Mouse (Mus musculus) cortical plate, adult 2 months (tissue): ENCODE measurements around the gene Tom1l1. TPM values are rescaled to one million over a fixed set of nuclear protein-coding genes. Genes with fewer than 3 reads are reported as not detected.

Experiments used
- H3K27ac ChIP-seq: fragments of 200-500 bp; 2 replicates; pipeline ENCODE4 v1.5.1; 2012; ENCODE audit warnings: low read length, control low read depth, inconsistent platforms; ENCODE audit not compliant: insufficient read depth
- H3K4me1 ChIP-seq: fragments of 200-500 bp; 2 replicates; pipeline ENCODE4 v1.6.1; 2011; ENCODE audit warnings: low read length; ENCODE audit not compliant: control insufficient read depth, insufficient read depth
- H3K4me3 ChIP-seq: fragments of 200-500 bp; 2 replicates; pipeline ENCODE4 v1.5.1; 2011; ENCODE audit warnings: mild to moderate bottlenecking, low read length, control low read depth; ENCODE audit not compliant: insufficient read depth
- CTCF ChIP-seq: fragments of 200-500 bp; IDR thresholded peaks from 2 replicates; pipeline ENCODE4 v1.5.1; 2011; ENCODE audit warnings: mild to moderate bottlenecking, control low read depth, low read length; ENCODE audit not compliant: insufficient read depth; ENCODE audit errors: extremely low read depth
- POLR2A ChIP-seq: fragments of 200-500 bp; IDR thresholded peaks from 2 replicates; pipeline ENCODE4 v1.6.1; 2011; ENCODE audit warnings: mild to moderate bottlenecking, low read length, control low read depth; ENCODE audit not compliant: insufficient read depth; ENCODE audit errors: extremely low read depth
- polyA plus RNA-seq: library from polyadenylated mRNA; depleted of rRNA; stranded (reverse); fragments of >200 nt; gene quantifications from 2 replicates; pipeline ENCODE4 v1.2.3, GENCODE M21; 2012

Tom1l1 gene
- polyA plus RNA-seq, 1 experiment = 23.6 TPM

- Histone ChIP-seq H3K4me1 (no peaks in the 10 kb centered on the region), H3K27ac (no peak overlapping the region), H3K4me3 (no peak overlapping the region)
- TF ChIP-seq POLR2A (no peak), CTCF (no peak)
These were observed 30.6 kb downstream of the Tom1l1 start for GRCm38 (mm10) chr11:90657527-90657926.

DNA sequence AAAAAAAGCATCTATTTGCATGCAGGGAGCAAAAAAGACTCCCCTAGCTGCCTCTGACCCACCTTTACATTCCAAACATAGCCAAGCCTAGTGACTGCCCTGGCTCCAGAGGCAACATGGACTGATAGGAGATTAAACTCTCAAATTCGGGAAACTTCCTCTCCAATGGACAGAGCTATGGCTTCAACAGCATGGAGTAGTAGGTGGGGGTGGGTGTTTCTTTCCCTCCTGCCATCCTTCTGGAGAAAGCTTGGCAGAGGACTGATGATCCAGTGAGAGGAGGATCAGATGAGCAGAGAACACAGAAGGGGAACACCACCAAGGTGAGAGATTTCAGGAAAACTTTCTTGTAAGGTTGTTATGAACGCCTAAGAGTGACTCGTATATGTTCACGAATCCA lies 35.6 kb downstream of the Tom1l1 start:
- Histone ChIP-seq H3K4me3 (no peak overlapping the region), H3K4me1 (no peaks in the 10 kb centered on the region), H3K27ac (no peak overlapping the region)
- TF ChIP-seq POLR2A (no peak), CTCF (no peak)

GRCm38 (mm10) chr11:90650231-90650885 lies 37.8 kb downstream of the Tom1l1 start:
- TF ChIP-seq POLR2A = no peak
- TF ChIP-seq CTCF = no peak
- no peaks in the 10 kb centered on the region for H3K4me1 ChIP-seq
- H3K4me3 ChIP-seq = no peak overlapping the region
- no peak overlapping the region for H3K27ac ChIP-seq

GRCm38 (mm10) chr11:90649777-90650176 lies 38.4 kb downstream of the Tom1l1 start:
- H3K27ac ChIP-seq = no peak overlapping the region
- H3K4me3 ChIP-seq = no peak overlapping the region
- H3K4me1 ChIP-seq = no peaks in the 10 kb centered on the region
- no peak for TF ChIP-seq POLR2A
- no peak for TF ChIP-seq CTCF

DNA sequence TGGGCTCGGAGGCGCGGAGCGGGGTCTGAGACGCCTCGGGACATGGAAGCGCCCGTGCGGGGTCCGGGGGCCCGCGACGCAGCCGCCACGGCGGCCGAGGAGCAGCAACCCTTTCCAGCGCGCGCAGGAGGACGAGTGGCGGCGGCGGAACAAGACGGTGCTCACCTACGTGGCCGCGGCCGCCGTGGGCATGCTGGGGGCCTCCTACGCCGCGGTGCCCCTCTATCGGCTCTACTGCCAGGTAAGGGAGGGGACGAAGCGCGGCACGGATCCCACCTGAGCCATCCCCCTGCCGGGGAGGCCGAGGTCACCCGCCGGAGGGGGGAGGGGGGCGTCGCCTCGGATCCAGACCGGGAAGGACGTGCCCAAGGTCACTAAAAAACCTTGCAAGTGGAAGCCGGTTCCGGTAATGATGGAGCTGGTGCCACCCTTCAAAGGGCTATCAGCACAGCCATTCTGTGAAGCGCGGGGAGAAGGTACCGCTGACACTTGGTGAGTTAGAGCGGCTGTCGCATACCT lies 49.8 kb downstream of the Tom1l1 start:
- peak overlapping the region; percentile 95 for H3K4me3 ChIP-seq
- peak overlapping the region; percentile 52 for H3K27ac ChIP-seq
- TF ChIP-seq CTCF (no peak), POLR2A (no peak)
- 0 out of 2 replicates have a peak, but pooled peaks cover 1% of the 10 kb centered on the region for H3K4me1 ChIP-seq

GRCm38 (mm10) chr11:90637440-90638311 lies 50.5 kb downstream of the Tom1l1 start, which contains the start of the genes Stxbp4 and Cox11:
TSS of gene Stxbp4 (minus strand) at chr11:90638084.
TSS of gene Cox11 (plus strand) at chr11:90638173.
- Histone ChIP-seq H3K4me3 (peak within 1 kb of the TSS; percentile 95), H3K27ac (peak within 1 kb of the TSS; percentile 52), H3K4me1 (0 out of 2 replicates have a peak, but pooled peaks cover 1% of the 10 kb centered on the region)
- TF ChIP-seq POLR2A (peak; percentile 73), CTCF (peak; percentile 24; the same call in 1 of the 2 replicates)

- Histone ChIP-seq H3K27ac (no peak overlapping the region), H3K4me1 (0 out of 2 replicates have a peak, but pooled peaks cover 1% of the 10 kb centered on the region), H3K4me3 (no peak overlapping the region)
- TF ChIP-seq POLR2A (no peak), CTCF (no peak)
These were observed 53.5 kb downstream of the Tom1l1 start for GRCm38 (mm10) chr11:90634661-90635060.

DNA sequence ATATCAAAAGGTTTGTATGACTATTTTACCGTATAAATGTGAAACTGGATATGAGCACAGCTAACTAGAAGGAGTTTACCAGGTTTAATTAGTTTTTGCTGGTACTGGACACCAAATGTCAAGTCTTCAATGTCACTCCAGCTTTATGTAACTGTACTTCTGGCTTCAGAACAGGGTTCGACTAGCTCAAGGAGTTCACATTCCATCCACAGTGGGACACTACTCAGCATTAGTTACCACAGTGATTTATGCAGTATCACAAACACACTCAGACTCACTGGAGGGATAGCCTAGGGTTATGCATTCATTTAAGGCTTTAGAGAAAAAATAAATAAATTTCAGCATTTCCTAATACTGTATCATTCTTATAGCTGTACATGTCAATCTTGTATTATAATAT lies 55.7 kb downstream of the Tom1l1 start:
- Histone ChIP-seq H3K4me3 (no peak overlapping the region), H3K27ac (no peak overlapping the region), H3K4me1 (no peaks in the 10 kb centered on the region)
- no peak for TF ChIP-seq CTCF
- TF ChIP-seq POLR2A = no peak

GRCm38 (mm10) chr11:90627751-90628150 lies 60.4 kb downstream of the Tom1l1 start:
- no peak for TF ChIP-seq CTCF
- no peak overlapping the region for H3K4me3 ChIP-seq
- no peaks in the 10 kb centered on the region for H3K4me1 ChIP-seq
- H3K27ac ChIP-seq = no peak overlapping the region
